Mouse (Mus musculus) intestine, embryonic 14.5 days (tissue): ENCODE measurements around the gene Rnf220. TPM values are rescaled to one million over a fixed set of nuclear protein-coding genes. Genes with fewer than 3 reads are reported as not detected.

Experiments
- polyA plus RNA-seq: library from polyadenylated mRNA; unstranded; fragments of >200 nt; fragmentation: Nextera tagmentation; extraction: Ambion mirVana; gene quantifications from 2 replicates; pipeline ENCODE4 v1.2.1, GENCODE M21; 2014

Gene Rnf220
- polyA plus RNA-seq, 1 experiment from 2014 or later: 65.1 TPM

Other genes with a start within 250 kb of the Rnf220 start
- gene Tmem53, start 245.1 kb downstream of the Rnf220 start, polyA plus RNA-seq: 8.3 and 10.3 TPM in 2 replicates
- gene Armh1, start 244.9 kb downstream of the Rnf220 start, polyA plus RNA-seq: 0.14 and 0.24 TPM in 2 replicates
- 131 and 141 TPM in 2 replicates for gene Eri3, start 53.3 kb upstream of the Rnf220 start, polyA plus RNA-seq
- gene Dmap1, start 185.2 kb upstream of the Rnf220 start, polyA plus RNA-seq: 58.7 and 67.4 TPM in 2 replicates
- not detected in 2 replicates for gene Gm12845, start 227.4 kb upstream of the Rnf220 start, polyA plus RNA-seq